Mouse (Mus musculus) heart, postnatal 4 days (tissue): ENCODE measurements around the gene Ccdc85b. TPM values are rescaled to one million over a fixed set of nuclear protein-coding genes. Genes with fewer than 3 reads are reported as not detected.
"Not testable (repeated sequence)": the region's sequence is repeated elsewhere in the genome, so short reads cannot be mapped to it uniquely, and the experiment has no call there.

ENCODE experiments used
- DNase-seq: peaks from one replicate; pipeline ENCODE4 v3.0.0; 2021
- total RNA-seq, 2 experiments: library from RNA; stranded (reverse); gene quantifications; 2 replicates each; pipeline ENCODE4 v1.2.3; 2021

The Ccdc85b gene
- total RNA-seq: 10 to 100 TPM; 13.5 to 13.9 TPM

GRCm38 (mm10) chr19:5457746-5458442, at the start of gene Ccdc85b:
Gene Ccdc85b (minus strand): TSS chr19:5457894.
- DNase-seq: peak; percentile 55

DNA sequence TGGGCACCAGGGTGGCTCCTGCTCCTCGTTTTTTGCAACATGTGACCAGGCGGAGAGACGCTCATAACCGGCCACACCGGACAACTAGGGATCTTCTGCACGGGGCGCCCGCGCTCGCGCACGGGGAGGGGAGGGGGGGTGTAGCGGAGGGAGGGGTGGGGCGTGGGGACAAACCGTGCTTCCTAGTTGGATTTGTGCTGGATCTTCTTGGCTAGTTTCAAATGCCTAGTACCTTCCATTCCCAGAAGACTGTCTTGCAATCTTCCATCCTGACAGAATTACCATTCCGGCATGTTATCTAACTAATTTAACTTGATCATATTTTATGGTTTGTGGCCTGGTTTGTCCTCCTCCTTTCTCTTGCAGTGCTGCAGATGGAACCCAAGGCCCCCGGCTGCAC, 46.0 kb upstream of the Ccdc85b start, which contains the start of gene 1700020D05Rik:
Gene 1700020D05Rik (minus strand): TSS at position 101 of the 400 bp plus-strand sequence.
- no peak for DNase-seq

DNA sequence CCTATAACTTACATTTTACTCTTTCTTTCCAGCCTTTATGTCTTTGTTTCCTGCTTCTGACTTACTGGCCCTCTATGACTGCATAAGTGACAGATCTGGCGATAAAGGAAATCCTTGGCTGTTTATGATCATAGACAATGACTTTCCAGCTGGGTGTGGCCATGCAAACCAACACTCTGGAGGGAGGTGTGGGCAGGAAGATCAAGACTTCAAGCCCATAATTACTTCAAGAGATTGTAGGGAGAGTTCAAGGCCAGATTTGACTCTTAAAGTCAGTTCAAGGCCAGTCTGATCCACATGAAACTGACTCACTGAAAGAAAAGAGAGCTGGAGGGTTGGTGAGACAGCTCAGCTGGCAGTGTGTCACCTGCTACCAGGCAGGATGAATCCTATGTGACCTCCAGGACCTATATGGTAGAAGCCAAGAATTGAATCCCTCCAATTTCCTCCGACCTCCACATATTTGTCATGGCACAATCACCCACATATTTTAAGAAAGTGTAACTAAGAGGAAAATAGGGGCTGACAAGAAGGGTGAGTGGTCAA, 42.7 kb upstream of the Ccdc85b start:
- no peak for DNase-seq

DNA sequence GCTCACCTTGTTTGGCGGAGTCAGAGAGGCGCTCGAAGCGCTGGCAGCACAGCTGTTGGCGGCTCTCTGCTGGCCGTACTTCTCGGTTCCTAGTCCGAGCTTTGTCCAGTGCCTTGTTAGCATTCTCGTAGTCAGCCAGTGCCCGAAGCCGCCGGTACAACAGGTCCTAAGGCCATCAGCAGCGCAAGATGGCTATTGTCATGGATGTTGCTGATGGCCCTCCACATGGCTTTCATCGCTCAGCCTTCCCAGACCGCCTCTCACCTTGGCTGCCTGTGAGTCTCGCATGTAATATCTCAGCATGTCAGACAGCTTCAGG, 38.3 kb upstream of the Ccdc85b start:
- no peak for DNase-seq

- DNase-seq: no peak
Measured at GRCm38 (mm10) chr19:5495353-5496051, 37.8 kb upstream of the Ccdc85b start.

GRCm38 (mm10) chr19:5494314-5494713, 36.6 kb upstream of the Ccdc85b start:
- no peak for DNase-seq

GRCm38 (mm10) chr19:5493301-5493721, 35.6 kb upstream of the Ccdc85b start:
- not testable (repeated sequence) for DNase-seq

DNA sequence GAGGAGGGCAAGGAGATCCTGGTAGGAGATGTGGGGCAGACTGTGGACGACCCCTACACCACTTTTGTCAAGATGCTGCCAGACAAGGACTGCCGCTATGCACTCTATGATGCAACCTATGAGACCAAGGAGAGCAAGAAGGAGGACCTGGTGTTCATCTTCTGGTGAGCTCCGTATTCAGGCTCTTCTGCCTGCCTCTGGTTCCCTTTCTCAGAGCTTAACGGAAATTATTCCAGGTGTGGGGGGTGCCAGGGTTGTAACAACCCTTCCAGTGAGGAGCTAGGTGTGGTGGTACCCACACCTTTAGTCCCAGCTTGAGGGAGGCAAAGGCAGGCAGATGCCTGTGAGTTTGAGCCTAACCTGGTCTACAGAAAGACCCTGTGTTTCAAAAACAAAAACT, 34.9 kb upstream of the Ccdc85b start:
- DNase-seq: no peak

- DNase-seq: peak; percentile 87
Measured at GRCm38 (mm10) chr19:5490898-5491708, 33.4 kb upstream of the Ccdc85b start.

- DNase-seq: peak; percentile 95
Measured at GRCm38 (mm10) chr19:5490313-5490897, 32.7 kb upstream of the Ccdc85b start, which contains the start of gene Cfl1. Gene Cfl1 (plus strand): TSS chr19:5490455.

DNA sequence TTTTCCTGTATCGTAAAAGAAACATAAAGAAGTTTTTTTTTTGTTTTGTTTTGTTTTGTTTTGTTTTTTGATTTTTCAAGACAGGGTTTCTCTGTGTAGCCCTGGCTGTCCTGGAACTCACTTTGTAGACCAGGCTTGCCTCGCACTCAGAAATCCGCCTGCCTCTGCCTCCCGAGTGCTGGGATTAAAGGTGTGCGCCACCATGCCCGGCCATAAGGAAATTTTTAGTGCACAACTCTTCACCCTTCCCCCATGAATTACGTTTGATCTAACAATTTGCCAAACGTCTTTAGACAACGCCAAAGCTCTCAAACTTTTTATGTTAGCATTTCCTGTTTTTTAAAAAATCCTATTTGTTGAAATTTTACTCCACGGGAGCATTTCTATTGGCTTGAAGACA, 32.0 kb upstream of the Ccdc85b start:
- not testable (repeated sequence) for DNase-seq

- DNase-seq: peak; percentile 98
Measured at GRCm38 (mm10) chr19:5488878-5489571, 31.3 kb upstream of the Ccdc85b start.

GRCm38 (mm10) chr19:5487768-5488550, 30.3 kb upstream of the Ccdc85b start, which contains the start of gene Mus81:
Gene Mus81 (minus strand): TSS chr19:5488402.
- DNase-seq: peak; percentile 98

DNA sequence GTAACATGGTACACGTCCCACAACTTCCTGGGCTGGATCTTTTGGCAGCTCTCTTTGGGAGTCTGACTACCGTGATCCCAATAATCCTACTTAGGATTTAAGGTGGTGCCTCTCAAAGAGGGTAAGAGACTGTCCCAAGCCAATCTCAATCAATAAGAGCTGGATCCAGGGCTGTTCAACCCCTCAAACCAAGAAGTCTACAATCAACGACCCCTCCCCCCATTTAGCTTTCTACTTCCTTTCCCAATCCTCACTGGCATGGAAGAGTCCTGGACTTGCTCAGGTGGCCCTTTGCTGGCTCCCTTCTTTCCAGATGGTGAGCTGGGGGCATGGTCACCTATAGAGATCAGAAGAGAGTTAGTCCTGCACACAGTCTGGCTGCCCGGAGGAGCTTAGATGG, 29.1 kb upstream of the Ccdc85b start:
- no peak for DNase-seq

DNA sequence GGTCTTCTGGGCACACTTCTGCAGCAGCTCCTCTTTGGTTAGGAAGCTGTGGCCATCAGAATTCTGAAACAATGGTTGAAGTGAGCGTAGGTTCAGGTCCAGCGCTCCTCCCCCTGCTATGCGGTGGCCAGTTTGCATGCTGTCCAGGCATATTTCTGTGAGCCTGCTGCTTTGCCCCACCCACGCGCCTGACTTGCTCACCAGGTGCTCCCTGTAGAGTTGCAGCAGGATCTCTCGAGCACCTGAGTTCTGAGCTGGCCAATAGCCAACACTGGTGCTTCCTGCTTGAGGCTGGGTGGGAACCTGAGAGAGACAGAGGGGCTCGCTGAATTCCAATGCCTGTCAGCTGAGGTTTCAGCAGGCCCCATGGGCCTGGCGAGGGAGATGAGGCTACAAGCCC, 28.6 kb upstream of the Ccdc85b start:
- DNase-seq: no peak

DNA sequence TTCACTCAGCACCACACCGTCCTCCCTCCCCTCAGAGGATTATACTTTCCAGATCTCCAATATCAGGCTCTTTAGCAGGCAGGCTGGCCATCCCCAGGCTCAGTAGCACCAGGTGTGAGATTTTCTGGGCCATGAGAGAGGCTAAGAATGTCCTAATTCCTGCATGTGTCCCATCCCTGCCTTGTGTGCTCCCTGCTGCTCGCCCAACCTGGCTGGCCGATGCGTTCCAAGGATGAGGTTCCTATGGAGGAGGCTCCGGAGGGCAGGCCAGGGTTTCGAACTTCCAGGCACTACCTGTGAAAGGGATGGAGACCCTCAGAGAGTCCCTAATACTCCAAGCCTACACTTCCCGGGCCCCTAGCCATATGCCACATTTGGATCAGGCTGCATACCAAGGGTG, 28.1 kb upstream of the Ccdc85b start:
- DNase-seq: no peak

GRCm38 (mm10) chr19:5485371-5485770, 27.7 kb upstream of the Ccdc85b start:
- DNase-seq: no peak

- no peak for DNase-seq
Measured at GRCm38 (mm10) chr19:5484496-5484895, 26.8 kb upstream of the Ccdc85b start.

DNA sequence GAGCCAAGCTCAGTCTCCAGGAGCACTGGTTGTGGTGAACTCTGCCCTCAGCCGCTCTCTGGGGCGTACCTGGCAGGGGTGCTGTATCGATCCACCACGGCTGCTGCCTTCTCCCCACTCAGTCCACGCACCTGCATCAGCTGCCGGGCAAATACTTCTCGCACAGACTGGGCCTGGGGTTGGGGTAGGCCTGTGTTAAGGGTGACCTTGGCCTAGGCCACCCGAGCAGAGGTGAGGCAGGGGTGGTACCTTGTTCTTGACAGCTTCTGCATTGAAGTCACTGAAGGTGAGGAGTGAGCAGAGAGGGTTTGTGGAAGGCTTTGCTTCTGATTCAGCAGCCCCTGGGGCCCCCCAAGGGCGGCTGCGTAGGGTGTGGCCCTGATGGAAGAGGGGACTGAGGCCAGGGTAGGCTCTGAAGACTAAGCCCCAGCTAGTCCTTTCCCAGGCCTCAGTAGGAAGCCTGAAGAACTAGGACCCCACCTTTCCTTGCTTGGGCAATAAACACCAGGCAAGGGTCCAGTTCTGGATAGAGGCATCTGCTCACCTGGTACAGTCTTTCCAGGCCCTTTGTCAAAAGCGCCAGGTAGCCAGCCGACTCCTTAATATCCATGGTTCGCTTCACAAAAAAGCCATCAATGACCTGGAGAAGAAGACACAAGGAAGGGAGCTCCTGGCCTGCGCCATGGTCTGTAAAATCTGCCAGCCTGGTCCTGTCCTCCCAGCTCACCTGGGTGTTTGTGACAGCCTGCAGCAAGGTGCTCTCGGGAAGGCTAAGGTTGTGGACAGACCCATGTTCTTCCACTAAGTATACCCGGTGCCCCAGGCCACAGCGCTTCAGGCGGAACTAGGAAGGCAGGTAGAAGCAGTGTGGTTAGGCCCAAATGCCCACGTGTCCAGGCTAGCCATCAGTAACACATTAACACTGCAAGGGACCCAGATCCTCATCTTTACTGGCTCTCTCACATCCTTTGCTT, 26.0 kb upstream of the Ccdc85b start:
- no peak for DNase-seq

- DNase-seq: no peak
Measured at GRCm38 (mm10) chr19:5481398-5481797, 23.7 kb upstream of the Ccdc85b start.
